Mouse (Mus musculus): ENCODE measurements around the gene Sec14l1.

DNA sequence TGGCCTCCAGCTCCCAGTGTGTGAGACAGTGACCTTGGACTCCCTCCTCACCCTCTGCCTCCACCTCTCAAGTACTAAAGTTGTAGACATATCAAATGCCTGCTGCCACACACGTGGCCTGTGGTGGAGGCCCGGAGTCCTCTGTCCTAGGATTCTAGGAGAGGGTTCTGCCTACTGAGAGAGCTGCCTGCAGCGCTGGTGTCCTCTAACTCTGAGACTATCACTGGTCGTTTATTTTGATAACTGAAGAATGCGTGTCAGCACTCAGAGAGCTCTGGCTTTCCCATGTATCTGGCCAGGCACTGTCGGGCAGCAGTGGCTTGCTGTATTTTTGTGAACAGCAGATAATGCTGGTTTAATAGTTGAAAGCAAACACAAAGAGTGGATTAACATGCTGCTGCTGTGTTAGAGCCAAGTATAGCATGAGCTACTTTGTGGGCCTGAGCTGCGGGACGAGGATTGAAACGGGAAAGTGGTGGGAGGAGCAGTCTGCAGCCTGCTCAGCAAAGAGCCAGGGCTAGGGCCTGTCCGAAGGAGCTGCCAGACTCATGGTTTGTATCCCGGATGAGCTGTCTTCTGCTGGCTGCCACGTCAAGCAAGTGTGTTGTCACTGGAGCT lies 13.1 kb downstream of the Sec14l1 start:
- TF ChIP-seq CTCF (conservative IDR thresholded peaks at IDR 0.05; ENCODE audit: insufficient read depth, insufficient read length, low read depth, low read length) (no peak), POLR2A (IDR thresholded peaks at IDR 0.05; ENCODE audit: low read depth, low read length) (no peak)

Measured in kidney, adult 2 months (tissue).